Mouse (Mus musculus) forebrain, embryonic 15.5 days (tissue): ENCODE results near the gene Slc6a19. TPM values are rescaled to one million over a fixed set of nuclear protein-coding genes. Genes with fewer than 3 reads are reported as not detected.

Experiments used
- ATAC-seq: fragments of 200-750 bp; cut with Nextera tagmentation; replicated peaks from 2 replicates; pipeline ENCODE4 v1.8.0; 2017; ENCODE audit warnings: mild to moderate bottlenecking, moderate TSS enrichment, moderate library complexity
- H3K27ac ChIP-seq: fragments of 300-500 bp; sonication (generic); replicated peaks from 2 replicates; pipeline ENCODE4 v1.5.1; 2015; ENCODE audit warnings: mild to moderate bottlenecking, inconsistent platforms
- H3K27me3 ChIP-seq: fragments of 300-500 bp; sonication (generic); 2 replicates; pipeline ENCODE4 v1.6.1; 2015; ENCODE audit warnings: inconsistent platforms
- H3K36me3 ChIP-seq: fragments of 300-500 bp; sonication (generic); 2 replicates; pipeline ENCODE4 v1.6.1; 2015; ENCODE audit warnings: mild to moderate bottlenecking, inconsistent platforms
- H3K4me1 ChIP-seq: fragments of 300-500 bp; sonication (generic); 2 replicates; pipeline ENCODE4 v1.6.1; 2015; ENCODE audit warnings: inconsistent platforms
- H3K4me2 ChIP-seq: fragments of 300-500 bp; sonication (generic); replicated peaks from 2 replicates; pipeline ENCODE4 v1.6.1; 2015; ENCODE audit warnings: mild to moderate bottlenecking, inconsistent platforms
- H3K4me3 ChIP-seq: fragments of 300-500 bp; sonication (generic); 2 replicates; pipeline ENCODE4 v1.5.1; 2015; ENCODE audit warnings: mild to moderate bottlenecking, inconsistent platforms
- H3K9ac ChIP-seq: fragments of 300-500 bp; sonication (generic); replicated peaks from 2 replicates; pipeline ENCODE4 v1.6.1; 2015; ENCODE audit warnings: mild to moderate bottlenecking, inconsistent platforms
- H3K9me3 ChIP-seq: fragments of 300-500 bp; sonication (generic); 2 replicates; pipeline ENCODE4 v1.6.1; 2016; ENCODE audit warnings: inconsistent platforms
- WGBS: fragments of 180-500 bp; shearing (Covaris S2); methylation state at CpG from one replicate; pipeline ENCODE4 v1.1.7; 2015; ENCODE audit warnings: mixed read lengths; 5-methylcytosine and 5-hydroxymethylcytosine counted together
- polyA plus RNA-seq: library from polyadenylated mRNA; unstranded; fragments of >200 nt; fragmentation: Nextera tagmentation; extraction: Ambion mirVana; gene quantifications from 2 replicates; pipeline ENCODE4 v1.2.1, GENCODE M21; 2015

The Slc6a19 gene
- polyA plus RNA-seq, 1 experiment from 2014 or later, result 0.06 TPM

DNA sequence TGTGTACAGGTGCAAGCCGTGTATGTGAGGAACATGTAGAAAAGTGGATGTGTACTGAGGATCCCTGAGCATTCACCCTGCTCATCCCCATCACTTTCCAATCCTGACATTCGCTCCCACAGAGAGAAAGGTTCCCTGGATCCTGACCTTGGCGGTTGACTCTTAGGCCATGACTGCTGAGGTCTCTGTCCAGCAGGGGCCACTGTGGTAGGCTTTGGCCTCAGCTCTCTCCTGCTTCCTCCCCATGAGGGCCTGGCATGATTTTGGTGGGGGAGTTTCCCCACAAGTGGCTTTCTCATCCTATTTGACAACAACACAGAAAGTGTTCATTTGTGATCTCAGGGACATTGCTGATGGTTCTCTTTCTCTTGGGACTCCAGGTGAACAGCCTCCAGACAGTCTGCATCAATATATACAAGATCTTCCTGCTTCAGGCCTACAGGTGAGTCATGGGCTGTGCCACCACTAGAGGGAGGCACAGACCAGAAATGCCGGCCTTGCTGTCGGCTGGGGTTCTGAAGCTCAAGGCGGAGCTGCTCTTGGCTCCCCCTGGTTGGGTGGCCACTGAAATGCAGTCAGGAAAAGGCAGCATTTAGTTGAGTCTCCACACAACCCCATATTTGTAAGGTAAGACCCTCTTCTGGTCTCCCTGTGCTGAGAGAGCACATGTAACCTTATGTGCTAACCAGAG, 58.1 kb downstream of the Slc6a19 start:
- H3K9ac ChIP-seq, result no peak overlapping the region
- peaks cover 5% of the 10 kb centered on the region; the same call in 1 of the 2 replicates for H3K36me3 ChIP-seq
- H3K27me3 ChIP-seq, result no peaks in the 10 kb centered on the region
- no peak overlapping the region for H3K4me3 ChIP-seq
- H3K4me2 ChIP-seq, result no peak overlapping the region
- 39% methylated on average over 6 of the region's 6 CpGs for WGBS
- H3K27ac ChIP-seq, result no peak overlapping the region
- H3K9me3 ChIP-seq, result no peaks in the 10 kb centered on the region
- ATAC-seq, result peak; percentile 51; the same call in 1 of the 2 replicates
- H3K4me1 ChIP-seq, result no peaks in the 10 kb centered on the region

DNA sequence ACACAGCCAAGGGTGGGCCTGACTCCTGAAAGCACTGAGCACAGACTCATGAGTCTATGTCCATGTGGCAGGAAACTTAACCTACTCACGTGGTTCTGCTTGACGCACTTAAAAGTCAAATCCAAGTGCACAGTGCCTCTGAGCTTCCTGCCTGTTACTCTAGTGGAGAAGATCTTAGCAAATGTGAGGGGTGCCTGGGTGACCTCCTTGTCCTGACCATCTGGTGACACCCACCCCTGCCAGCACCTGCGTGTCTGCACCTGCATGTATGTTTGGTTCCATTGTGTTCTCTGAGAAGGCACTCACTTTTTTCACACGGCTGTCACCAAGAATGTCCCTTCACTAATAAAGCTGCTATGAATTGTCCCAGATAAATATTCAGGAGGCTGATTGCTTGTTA, 63.4 kb downstream of the Slc6a19 start:
- Histone ChIP-seq H3K4me2 (no peak overlapping the region), H3K36me3 (no peaks in the 10 kb centered on the region; the same call in 1 of the 2 replicates), H3K9me3 (no peaks in the 10 kb centered on the region), H3K4me3 (no peak overlapping the region), H3K27me3 (no peaks in the 10 kb centered on the region), H3K27ac (no peak overlapping the region), H3K4me1 (no peaks in the 10 kb centered on the region), H3K9ac (no peak overlapping the region)
- 91% methylated on average over 4 of the region's 4 CpGs for WGBS
- ATAC-seq, result no peak

DNA sequence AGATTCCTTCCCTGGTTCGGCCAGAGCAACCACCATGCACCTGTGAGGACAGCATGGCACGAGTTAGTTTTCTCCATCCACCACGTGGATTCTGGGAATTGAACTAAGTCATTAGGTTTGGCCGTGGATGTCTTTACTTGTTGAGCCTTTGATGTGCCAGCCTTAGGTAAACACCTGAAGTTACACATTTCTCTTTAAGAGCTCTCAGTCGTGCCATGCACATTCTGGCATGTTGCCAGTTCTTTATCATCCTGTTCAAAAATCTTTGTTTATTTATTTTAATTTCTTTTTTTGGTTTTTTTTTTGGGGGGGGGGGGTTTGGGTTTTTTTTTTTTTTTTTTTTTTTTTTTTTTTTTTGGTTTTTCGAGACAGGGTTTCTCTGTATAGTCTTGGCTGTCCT, 66.8 kb downstream of the Slc6a19 start:
- ATAC-seq, result no peak
- no peaks in the 10 kb centered on the region for H3K4me1 ChIP-seq
- H3K27me3 ChIP-seq, result no peaks in the 10 kb centered on the region
- no peak overlapping the region for H3K4me2 ChIP-seq
- WGBS, result 88% methylated on average over 5 of the region's 6 CpGs
- H3K9ac ChIP-seq, result no peak overlapping the region
- H3K36me3 ChIP-seq, result peaks cover 11% of the 10 kb centered on the region; the same call in 1 of the 2 replicates
- no peak overlapping the region for H3K4me3 ChIP-seq
- H3K9me3 ChIP-seq, result no peaks in the 10 kb centered on the region
- no peak overlapping the region for H3K27ac ChIP-seq

DNA sequence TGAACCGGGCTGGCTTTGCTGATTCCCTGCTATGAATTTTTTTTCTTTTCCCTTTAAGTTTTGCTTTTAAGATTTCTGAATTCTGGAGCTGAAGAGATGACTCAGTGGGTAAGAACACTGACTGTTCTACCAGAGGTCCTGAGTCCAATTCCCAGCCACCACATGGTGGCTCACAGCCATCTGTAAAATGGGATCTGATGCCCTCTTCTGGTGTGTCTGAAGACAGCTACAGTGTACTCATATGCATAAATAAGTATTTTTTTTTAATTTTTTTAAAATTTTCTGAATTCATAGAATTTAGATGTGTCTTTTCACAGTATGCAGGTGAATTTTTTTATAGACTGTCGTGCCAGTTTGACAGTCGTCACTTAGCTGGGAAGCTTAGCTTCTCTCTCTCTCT, 72.8 kb downstream of the Slc6a19 start:
- WGBS, result 92% methylated on average over 3 of the region's 3 CpGs
- no peak overlapping the region for H3K27ac ChIP-seq
- no peak overlapping the region for H3K4me3 ChIP-seq
- no peak for ATAC-seq
- H3K4me1 ChIP-seq, result peaks cover 27% of the 10 kb centered on the region
- H3K9me3 ChIP-seq, result no peaks in the 10 kb centered on the region
- no peak overlapping the region for H3K9ac ChIP-seq
- H3K4me2 ChIP-seq, result no peak overlapping the region
- no peaks in the 10 kb centered on the region for H3K27me3 ChIP-seq
- H3K36me3 ChIP-seq, result peaks cover 11% of the 10 kb centered on the region; the same call in 1 of the 2 replicates

Other genes with a start within 250 kb of the Slc6a19 start
- gene Lpcat1, start 237.7 kb downstream of the Slc6a19 start, polyA plus RNA-seq, result 61.4 and 62.1 TPM in 2 replicates
- gene Slc6a3, start 168.1 kb downstream of the Slc6a19 start, polyA plus RNA-seq, result 0.06 TPM in 2 replicates
- 125 and 130 TPM in 2 replicates for gene Clptm1l, start 100.9 kb downstream of the Slc6a19 start, polyA plus RNA-seq
- gene Tert, start 78.0 kb downstream of the Slc6a19 start, polyA plus RNA-seq, result 6.4 and 7.3 TPM in 2 replicates
- not detected in 2 replicates for gene Slc6a18, start 26.8 kb downstream of the Slc6a19 start, polyA plus RNA-seq
- gene Slc12a7, start 28.2 kb upstream of the Slc6a19 start, polyA plus RNA-seq, result 16.3 and 18.4 TPM in 2 replicates
- gene Nkd2, start 142.8 kb upstream of the Slc6a19 start, polyA plus RNA-seq, result 7.4 and 8.1 TPM in 2 replicates
- 20.6 and 21.0 TPM in 2 replicates for gene Trip13, start 232.9 kb upstream of the Slc6a19 start, polyA plus RNA-seq
- 96.6 and 98.0 TPM in 2 replicates for gene Brd9, start 232.9 kb upstream of the Slc6a19 start, polyA plus RNA-seq